Mouse (Mus musculus): Measurements from ENCODE around the gene Prmt8.

The Prmt8 gene

DNA sequence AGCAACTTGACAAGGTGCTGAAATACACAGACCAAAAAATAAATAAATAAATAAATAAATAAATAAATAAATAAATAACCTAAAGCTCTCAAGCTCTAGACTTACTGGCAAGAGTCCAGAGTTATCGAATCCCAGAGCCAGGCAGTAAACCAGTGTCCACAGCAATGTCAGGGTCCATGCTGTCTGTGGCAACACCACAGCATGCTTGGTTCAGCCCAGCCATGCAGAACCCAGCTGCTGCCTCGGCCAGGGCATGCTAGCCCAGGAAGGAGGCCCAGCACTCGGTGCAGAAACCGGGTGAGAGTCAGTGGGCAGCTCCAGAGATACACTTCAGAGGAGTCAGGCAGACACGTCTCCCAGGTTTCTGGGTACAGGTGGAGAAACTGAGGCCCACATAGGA lies 29.4 kb downstream of the Prmt8 start:
- no peak for DNase-seq

DNA sequence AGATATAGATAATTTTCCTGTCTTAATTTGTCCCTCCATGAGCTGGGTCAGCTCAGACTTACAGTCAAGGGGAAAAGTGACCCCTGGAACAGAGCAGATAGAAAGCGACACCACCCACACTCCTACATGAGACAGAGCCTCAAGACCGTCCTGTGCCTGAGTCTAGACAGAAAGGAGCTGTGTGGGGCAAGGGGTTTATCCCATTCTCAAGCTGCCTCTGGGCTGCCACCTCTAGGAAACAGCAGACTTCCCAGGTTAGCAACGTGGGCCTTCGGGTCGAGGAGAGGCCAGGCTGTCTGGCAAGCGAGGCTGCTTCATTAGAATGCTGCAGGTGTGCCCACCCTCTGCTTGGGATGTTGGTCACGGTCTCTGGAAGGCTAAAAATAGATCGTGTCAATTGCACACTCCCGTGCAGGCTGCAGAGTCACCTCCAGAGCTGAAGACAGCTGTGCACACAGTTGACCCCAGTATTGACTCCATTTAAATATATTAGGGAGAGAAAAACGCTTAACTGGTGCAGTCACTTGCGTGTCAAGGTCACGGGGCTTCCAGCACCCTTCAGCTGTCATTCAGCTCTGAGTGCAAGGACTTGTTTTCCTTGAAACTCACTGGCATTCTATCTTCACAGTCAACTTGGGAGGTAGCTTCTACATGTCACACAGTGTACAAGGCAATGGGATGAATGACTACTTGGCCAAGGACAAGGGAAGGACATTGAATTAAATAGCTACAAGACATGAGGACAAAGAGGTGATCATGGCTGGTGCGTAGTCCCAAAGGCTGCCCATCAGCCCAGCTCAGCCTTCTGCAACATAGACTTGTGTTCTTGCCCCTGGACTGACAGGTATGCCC lies 33.9 kb downstream of the Prmt8 start:
- peak; percentile 9 for DNase-seq

DNA sequence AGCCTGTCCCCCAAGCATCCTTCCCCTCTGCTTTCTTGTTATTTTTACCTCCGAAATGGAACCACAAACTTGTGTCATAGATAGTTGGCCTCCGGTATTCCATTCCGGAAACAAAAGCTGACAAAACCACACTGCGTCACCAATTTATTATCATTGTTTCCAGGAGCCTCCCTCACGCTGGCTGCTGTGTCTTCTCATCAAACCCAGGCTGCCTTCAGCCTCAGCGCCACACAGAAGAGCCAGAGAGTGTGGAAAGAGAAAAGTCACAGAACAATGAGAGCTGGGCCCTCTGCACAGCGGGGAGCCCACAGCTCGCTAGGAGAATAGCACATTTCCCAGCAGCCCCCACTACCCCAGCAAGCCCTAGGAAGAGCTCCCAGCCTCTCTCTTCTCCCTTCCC lies 46.1 kb downstream of the Prmt8 start:
- DNase-seq: no peak

DNA sequence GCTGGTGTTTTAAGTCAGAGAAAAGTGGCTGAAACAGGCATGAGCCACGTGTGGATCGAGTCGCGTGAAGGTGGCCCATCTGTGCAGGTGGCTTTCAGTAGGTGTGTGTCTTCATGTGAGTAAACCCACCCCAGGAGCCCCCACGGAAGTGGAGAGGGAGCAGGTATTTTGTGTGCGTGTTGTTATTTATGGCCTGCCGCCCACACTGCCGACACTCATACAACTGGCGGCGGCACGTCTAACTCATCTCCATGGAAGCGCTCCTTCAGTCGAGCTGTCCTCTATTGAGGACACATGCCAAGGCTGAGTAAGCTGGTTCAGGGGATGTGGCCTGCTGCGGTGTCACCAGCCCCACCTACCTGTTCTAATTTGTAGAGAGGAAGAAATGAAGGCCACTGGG lies 49.4 kb downstream of the Prmt8 start:
- DNase-seq: no peak

DNA sequence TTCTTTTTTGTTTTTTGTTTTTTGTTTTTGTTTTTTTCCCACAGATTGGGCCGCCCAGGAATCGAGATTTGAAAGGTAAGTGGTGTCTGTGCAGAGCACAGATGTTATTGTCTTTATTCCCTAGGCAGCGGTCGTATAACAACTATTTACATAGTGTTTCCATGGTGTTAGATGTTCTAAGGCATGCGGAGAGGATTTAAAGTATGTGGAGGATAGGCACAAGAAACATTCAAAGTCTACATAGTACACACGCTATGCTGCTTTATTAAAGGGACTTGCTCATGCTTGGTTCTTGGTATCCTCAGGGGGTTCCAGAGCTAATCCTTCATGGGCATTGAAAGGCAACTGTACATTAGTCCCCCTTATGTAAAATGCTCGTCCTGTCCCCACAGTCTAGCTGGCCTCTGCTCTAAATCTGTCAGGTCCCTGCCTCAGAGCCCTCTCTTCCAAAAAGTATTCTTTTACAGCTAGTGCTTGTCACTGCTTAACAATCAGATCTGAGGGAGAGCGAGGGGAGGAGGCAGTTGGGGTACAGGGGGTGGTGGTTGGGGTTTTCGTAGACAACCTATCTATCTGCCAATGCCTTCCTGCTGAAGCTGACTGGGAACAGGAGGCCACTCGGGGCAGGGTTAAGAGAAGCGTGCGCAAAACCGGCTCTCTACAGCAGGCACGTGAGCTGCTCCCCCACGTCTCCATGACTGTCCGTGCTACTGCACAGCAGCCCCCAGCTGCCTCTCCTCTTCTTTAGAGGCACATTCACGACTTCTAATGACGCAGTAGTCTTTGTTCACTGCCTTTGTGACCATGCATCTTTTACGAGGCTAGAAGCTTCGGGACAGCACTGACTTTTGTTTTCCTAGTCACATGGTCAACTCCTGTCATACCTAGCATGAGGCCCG lies 51.8 kb downstream of the Prmt8 start:
- peak; percentile 60 for DNase-seq

DNA sequence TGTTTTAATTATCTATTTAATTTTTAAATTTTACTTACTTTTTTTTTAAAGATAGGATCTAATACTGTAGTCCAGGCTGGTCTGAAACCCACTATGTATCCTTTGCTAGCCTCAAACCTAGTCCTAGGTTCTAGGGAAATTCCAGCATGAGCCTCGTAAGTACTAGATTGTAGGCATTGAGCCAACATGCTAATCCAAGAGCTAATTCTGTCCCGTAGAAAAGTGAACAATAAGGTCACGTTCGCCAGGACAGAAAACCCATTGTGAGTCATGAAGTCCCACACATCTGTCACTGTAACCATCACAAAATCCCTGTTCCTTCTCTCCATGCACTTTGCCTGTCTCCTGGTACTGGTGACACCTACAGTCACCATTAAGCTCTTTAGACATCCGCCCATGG lies 53.8 kb downstream of the Prmt8 start:
- DNase-seq: no peak

DNA sequence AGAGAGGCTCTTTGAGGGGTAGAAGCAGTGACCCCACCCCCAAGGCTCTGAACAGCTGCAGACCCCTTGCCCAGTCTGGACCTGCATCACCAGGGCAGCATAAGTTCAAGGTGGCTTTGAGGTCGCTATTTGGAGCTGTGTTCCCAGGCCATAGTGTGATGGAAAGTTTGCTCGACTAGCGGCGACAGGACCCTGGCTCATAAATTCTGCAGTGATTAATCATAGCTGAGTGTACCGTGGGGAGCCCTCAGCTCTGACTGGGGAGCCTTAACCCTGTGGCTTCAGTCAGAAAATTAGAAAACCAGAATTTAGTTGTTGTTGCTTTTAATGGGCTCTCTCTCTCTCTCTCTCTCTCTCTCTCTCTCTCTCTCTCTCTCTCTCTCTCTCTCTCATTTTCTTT lies 54.4 kb downstream of the Prmt8 start:
- no peak for DNase-seq

DNA sequence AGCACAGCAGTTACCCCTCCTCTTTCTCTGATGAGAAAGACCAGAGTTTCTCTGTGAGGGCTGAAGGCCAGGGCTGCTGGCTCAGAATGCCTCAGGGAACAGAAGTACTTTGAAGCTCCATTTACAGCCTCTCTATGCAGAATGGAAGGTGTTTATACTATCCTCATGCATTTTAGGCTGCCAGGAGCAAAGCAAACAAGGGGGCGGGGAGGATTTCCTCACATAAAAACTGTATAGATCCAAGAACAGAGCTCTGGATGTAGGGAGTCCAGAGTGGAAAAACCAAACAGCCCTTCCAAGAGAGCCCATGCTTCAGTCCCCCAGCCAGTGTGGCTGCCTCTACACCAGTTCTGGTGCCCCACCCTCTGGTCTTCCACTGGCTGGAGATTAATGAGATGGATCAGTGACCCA lies 61.0 kb downstream of the Prmt8 start:
- no peak for DNase-seq

DNA sequence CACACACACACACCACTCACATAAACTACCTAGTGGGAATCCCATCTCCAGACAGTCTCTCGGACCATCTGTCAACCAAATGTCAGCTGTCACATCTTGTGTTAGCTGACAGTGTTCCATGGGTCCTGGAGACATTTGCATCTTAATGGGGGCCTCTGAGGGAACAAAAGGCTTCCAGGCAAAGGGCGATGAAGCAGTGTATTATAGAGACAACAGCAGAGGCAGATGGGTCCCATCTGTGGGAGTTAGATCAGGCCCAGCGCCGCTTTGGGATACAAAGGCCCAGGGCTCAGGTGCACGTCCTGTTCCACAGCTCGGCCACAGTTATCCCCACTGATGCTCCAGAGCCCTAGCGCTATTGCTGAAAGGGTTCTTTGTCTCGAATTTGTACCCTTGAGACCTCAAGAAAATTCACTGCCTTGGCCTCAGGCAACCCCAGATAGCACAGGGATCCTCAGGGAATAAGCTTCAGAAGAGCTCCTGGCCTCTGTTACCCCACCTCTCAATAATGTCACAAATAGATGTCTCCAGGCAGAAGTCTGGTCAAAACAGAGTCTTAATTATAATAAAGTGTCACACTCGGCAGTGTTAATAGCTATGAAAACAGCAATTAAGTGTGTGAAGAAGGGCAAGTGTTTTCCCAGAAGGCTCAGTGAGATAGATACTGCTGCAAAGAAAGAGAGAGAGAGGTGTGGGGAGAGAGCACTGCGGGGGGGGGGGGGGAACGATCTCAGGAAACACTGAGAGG lies 68.1 kb downstream of the Prmt8 start:
- DNase-seq: no peak

DNA sequence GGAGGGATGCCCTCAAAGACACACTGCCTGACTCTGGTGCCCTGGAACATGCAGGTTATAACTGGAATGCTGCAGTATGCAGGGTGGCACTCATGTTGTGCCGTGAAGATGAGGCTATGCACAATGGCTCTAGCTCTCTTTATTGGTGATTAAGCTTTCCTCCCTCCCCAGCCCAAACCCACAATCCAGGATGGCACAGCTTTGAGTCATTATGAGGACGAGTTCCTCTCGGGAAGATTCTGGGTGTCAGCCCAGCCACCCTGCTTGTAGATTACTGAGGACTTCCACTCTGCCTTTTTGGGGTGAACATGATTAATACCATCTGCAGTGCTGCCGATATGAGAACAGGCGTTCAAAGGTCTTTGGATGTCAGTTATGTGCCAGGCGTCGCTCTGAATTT lies 75.6 kb downstream of the Prmt8 start:
- no peak for DNase-seq

DNA sequence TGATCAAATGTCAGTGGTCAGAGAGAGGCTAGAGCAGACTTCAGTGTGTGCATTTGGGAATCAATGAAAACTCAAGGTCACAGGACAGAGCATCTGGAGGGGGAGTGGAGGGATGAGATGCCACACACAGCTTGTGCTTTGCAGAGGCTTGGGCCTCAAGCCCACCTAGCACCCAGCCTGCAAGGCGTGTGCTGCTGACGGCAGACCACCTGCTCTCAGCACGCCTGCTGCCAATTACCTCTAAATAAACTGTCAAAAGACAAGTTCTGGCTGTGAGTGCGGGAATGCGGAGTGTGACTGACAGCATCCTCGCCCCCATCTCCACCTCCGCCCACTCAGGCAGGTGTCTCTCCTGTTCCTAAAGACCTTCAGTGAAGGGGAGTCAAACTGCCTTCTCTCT lies 77.0 kb downstream of the Prmt8 start:
- DNase-seq: no peak

DNA sequence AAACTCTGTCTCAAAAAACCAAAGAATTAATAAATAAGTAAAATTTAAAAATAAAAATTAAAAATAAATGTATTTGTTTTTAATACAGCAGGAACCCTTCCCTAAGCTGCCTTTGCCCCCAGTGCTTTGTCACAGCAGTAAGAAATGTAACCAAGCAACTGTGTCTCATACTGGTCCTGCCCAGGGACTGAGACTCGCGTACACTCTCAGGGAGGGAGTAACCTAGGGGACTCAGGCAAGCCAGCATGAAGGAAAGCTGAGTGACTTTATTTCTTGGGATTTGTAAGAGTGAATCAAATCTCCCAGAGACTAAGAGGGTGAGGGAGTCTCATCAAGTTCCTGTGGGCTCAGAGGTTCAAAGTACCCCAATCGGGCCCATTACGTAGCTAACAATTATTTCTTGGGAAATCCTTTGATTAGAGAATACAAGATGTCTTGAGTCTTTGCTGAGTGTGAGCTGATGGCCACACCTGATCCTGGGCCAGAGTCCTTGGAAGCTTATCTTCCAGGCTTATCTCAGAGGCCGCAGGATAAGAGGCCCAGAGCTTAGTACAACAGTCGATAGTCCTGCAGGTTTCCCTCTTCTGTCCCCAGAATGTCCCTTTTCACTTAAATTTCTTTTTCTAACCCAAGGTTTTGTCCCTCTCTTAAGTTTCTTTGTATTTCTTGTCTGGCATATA lies 82.0 kb downstream of the Prmt8 start:
- no peak for DNase-seq

DNA sequence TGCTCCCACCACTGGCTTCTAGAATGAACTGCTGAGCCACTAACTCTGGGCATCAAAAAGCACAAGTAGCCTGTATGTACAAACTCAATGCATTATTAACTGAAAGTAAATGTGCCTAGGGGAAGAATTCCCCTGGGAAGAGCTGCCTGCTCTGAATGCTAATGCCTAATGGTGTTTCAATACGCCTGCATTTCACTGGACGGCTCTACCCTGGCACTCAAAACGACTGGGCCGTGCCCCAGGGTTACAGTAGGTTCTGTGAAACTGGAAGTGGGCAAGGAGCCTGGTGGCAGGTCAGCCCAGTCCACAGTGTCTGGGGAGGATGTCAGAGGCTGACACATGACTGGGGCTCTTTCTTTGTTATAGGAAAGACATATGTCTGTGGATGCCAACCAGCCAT lies 84.3 kb downstream of the Prmt8 start:
- DNase-seq: no peak

DNA sequence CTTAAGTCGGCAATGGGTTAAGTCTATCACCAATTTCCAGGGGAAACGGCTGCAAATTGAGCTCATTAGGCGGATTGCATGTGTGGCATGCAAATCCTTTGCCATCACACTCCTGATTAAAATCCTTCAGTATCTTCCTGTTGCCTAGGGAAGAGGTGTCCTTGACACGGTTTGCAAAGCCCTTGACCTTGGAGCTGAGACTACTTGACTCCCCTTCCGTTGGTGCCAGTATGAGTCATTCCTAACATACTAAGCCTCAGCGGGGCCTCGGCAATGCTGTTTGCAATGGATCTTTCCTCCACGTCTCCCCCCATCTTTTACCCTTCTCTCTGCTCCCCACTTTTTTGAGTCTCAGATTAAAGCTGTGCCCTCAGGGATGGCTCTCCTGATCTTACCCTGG lies 85.7 kb downstream of the Prmt8 start:
- DNase-seq: no peak

DNA sequence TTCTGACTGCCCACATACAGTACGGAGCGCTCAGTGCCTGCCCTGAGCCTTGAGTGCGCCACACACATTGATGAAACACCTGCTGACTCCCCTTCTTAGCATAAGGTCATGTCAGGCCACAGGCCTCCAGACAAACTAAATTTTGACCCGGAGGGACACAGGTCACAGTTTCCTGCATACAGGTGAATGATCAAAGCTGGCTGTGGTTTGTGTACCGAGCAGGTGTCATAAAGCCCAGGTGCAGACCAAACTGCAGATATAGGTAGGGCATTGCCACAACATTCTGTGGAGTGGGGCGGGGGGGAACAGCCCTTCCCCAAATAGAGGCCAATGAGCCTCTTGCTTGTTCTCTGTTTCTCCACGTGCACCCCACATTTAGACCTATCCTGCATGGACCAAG lies 88.5 kb downstream of the Prmt8 start:
- DNase-seq: no peak

DNA sequence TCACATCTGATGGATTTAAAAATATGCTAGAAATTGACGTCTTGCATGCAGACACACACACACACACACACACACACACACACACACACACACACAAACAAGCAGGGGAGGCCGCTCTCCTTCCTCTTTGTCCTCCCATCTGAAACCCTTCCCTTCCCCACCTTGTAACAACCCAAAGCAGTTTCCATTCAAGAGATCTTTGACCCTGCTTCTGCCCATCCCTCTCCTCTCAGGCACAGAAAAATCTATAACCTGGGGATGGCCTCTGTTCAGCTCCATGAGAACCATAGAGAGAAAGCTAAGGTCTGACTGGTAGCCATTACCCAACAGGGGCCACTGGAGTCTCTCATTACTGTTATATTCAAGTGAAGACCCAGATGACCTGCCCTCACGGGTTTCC lies 90.3 kb downstream of the Prmt8 start:
- no peak for DNase-seq

DNA sequence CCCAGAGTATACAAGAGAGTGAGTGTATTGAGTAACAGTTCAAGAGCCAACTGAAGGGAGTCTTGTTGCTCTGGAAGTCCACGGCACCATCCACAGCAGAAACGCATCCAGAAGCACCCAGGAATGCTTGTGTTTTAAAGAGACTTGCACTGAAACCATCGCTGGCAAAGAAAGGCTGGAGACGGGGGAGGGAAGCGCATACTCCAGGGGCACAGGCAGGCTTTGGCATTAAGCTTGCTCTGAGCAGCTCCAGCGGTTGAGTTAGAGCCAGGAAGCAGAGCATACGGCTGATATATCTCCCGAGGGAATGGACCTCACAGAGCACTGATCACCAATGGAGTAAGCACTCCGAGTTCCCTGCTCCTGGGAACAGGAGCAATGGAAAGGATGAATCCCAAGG lies 91.0 kb downstream of the Prmt8 start:
- DNase-seq: no peak

DNA sequence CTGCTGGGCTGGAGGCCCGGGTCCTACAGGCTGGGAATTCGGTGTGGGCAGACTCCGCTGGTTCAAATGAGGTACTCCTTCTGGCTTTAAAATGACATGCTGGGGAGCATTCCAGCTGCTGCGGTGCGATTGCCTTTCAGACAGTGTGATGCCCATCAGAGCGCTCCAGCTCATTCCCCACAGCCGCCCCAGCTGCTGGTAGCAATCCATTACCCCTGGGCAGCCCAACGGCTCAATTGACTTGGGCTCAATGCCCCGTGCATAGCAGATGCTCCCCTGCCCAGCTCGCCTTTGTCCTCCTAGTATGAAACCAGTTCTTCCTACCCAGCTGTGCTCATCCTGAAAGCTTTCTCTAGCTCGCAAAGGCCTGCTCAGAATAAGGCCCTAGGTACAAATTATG lies 92.4 kb downstream of the Prmt8 start:
- DNase-seq: no peak

DNA sequence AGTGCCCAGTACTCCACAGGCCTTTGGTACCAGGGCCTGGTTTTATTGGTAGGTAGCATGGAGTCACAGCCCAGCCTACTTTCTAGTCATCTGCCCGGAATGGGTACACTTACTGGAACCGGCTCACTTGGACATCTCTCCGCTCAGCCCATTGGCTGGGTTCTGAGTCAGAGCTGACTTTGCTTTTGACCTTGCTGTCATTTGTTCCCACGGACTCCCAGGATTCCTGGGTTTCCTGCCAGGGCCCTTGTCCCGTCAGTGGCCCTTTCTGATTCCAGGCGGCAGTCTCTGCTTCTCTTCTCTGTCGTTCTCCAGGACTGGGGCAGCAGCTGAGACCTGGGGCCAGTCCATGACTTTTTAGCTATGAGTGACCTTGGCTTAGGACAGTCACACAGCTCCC lies 97.2 kb downstream of the Prmt8 start:
- DNase-seq: no peak

DNA sequence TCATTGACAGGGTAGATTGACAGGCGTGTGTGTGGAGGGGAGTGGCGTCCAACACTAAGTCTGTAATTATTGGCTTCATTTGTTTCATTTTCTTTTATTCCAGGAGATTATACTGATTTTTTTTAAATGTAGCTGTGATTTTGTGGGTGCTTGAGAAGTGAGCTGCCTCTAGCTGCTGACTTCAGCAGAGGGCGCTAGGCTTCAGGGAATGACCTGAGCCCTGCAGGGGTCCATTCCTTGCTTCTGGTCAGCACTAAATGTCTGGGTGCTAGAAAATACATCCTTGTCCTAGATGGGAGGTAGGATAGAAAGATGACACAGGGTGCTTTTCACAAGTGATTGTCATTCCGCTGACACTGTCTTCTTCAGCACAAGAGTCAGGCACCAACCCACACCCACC lies 99.2 kb downstream of the Prmt8 start:
- DNase-seq: no peak

DNA sequence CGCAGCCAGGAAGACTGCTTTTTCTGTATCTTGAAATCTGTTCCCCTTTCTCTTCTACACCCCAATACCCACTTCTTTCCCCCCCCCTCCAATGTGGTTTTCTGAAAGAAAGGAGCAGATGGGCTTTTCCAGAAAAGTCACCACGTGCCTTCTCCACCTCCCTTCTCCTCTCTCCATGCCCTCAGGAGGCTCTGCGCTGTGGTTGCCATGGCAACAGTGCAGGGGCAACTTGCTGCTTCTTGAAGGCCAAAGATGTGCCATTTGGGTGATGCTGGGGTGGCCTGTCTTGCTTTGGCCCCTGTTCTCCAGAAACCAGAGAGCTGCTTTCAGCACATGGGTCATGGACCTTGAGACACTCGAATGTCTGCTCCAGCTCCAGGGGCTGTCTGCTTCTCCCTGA lies 100.0 kb downstream of the Prmt8 start:
- no peak for DNase-seq

DNA sequence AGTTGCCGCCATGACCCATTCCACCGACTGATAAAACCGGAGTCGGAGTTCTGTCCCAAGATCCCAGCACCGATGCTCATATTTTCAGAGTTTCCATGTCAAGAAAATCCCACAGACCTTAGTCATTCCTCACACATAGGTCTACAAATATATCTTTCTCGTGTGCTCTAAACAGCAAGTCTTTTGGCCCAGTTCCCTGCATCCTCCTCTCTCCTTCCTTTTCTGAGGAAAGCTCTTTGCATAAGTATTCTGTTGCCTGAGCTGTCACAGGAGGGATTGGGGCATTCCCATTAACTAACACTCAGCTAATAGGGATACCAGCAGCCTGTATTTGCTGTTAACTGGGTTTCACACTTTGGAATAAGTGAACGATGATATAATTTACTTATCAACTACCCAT lies 106.0 kb downstream of the Prmt8 start:
- no peak for DNase-seq

DNA sequence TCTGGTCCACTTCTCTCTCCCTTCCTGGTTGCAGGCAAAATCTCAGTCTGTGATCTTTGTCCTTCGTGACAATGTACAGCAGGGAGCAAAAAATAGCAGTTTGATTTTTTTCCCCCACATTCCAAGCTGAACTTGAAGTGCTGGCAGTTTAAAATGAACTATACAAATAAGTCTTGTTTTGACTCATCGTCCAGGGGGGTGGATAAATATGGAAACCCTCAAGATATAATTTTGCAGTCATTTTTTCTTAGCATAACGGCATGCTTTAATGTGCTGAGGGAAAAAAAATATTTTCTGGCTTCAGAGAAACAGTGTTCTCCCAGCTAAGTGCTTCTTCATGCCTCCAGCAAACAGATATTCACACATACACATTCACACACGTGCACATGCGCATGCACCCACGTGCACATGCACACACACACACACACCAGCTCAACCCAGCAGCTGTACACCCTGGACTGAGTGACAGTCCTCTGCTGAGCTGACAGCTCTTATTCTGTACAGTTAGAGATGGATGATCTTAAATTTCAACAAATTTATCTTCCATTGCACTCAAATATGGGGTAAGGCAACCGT lies 107.5 kb downstream of the Prmt8 start:
- DNase-seq: no peak

All from kidney, postnatal 10 days (tissue).